Mouse (Mus musculus) midbrain, embryonic 11.5 days (tissue): ENCODE measurements around the gene Drg1. TPM values are rescaled to one million over a fixed set of nuclear protein-coding genes. Genes with fewer than 3 reads are reported as not detected.

Experiments
- ATAC-seq: fragments of 200-750 bp; cut with Nextera tagmentation; 2 replicates; pipeline ENCODE4 v1.8.0; 2017; ENCODE audit warnings: moderate TSS enrichment, moderate library complexity; ENCODE audit not compliant: low FRiP score
- DNase-seq: peaks from one replicate; pipeline ENCODE4 v3.0.0; 2015; ENCODE audit warnings: low spot score; ENCODE audit errors: missing footprints
- H3K27ac ChIP-seq: fragments of 300-500 bp; sonication (generic); 2 replicates; pipeline ENCODE4 v1.5.1; 2014; ENCODE audit warnings: low read depth, low read length
- H3K27me3 ChIP-seq: fragments of 300-500 bp; sonication (generic); 2 replicates; pipeline ENCODE4 v1.6.1; 2014; ENCODE audit warnings: mild to moderate bottlenecking, low read length, moderate library complexity, mixed read lengths; ENCODE audit not compliant: control insufficient read depth, insufficient read depth
- H3K36me3 ChIP-seq: fragments of 300-500 bp; sonication (generic); 2 replicates; pipeline ENCODE4 v1.6.1; 2014; ENCODE audit warnings: mild to moderate bottlenecking, low read length, moderate library complexity, mixed read lengths; ENCODE audit not compliant: control insufficient read depth, insufficient read depth
- H3K4me1 ChIP-seq: fragments of 300-500 bp; sonication (generic); 2 replicates; pipeline ENCODE4 v1.6.1; 2014; ENCODE audit warnings: low read length; ENCODE audit not compliant: control insufficient read depth, insufficient read depth
- H3K4me2 ChIP-seq: fragments of 300-500 bp; sonication (generic); 2 replicates; pipeline ENCODE4 v1.6.1; 2014; ENCODE audit warnings: mild to moderate bottlenecking, moderate library complexity
- H3K4me3 ChIP-seq: fragments of 300-500 bp; sonication (generic); 2 replicates; pipeline ENCODE4 v1.5.1; 2014; ENCODE audit warnings: low read depth, low read length
- H3K9ac ChIP-seq: fragments of 300-500 bp; sonication (generic); 2 replicates; pipeline ENCODE4 v1.6.1; 2014; ENCODE audit warnings: low read length
- H3K9me3 ChIP-seq: fragments of 300-500 bp; sonication (generic); 2 replicates; pipeline ENCODE4 v1.6.1; 2016; ENCODE audit warnings: low read length; ENCODE audit not compliant: control insufficient read depth
- WGBS: fragments of 180-500 bp; shearing (Covaris S2); extraction: QIAGEN DNeasy Blood & Tissue Kit; methylation state at CpG from one replicate; pipeline ENCODE4 v1.1.7; 2014; 5-methylcytosine and 5-hydroxymethylcytosine counted together
- polyA plus RNA-seq: library from polyadenylated mRNA; unstranded; fragments of >200 nt; fragmentation: Nextera tagmentation; extraction: Ambion mirVana; gene quantifications from 2 replicates; pipeline ENCODE4 v1.2.1, GENCODE M21; 2014

Drg1 gene
- polyA plus RNA-seq, 1 experiment from 2014 or later = 327 TPM

DNA sequence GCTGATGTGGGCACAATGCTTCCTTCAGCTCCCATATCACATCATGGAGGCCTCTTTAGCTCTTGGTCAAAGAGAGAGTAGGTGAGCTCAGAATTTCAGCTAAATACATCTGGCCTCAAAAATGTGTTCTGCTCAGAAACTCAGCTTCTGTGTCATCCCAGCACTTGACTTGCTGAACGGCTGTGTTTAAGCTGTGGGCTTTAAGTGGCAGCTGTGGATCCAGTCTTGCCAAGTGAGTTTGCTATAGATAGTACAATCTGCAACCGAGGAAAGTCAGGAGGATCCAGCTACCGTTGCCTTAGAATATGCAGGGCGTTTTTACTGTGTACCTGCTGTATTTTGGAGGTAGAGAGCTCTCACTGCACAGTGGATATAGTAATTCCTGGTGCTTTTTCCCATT is 36.2 kb upstream of the Drg1 start:
- Histone ChIP-seq H3K4me2 (no peak overlapping the region), H3K4me1 (no peaks in the 10 kb centered on the region), H3K27me3 (no peaks in the 10 kb centered on the region), H3K4me3 (no peak overlapping the region), H3K36me3 (peaks cover 73% of the 10 kb centered on the region), H3K9me3 (no peaks in the 10 kb centered on the region), H3K9ac (no peak overlapping the region), H3K27ac (no peak overlapping the region)
- 93% methylated on average over 4 of the region's 4 CpGs for WGBS
- DNase-seq (no peak), ATAC-seq (no peak)

DNA sequence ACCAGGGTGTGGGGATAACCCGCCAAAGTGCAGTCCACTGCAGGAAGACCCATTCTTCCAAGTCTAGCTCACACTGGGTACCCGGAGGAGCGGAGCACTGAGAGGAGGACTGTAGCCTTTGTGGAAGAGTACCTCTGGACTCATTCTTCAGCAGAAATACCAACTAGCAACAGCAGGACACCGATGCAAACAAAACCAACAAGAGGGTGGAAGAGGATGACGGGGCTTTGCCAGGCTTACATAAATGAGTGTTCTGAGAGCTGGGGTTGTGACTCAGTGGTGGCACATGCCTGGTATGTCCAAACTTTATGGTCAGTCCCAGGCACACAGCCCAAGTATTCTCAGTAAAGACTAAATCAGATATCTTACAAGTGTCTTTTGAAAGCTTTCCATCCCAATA is 34.9 kb upstream of the Drg1 start:
- Histone ChIP-seq H3K36me3 (peaks cover 65% of the 10 kb centered on the region), H3K4me1 (no peaks in the 10 kb centered on the region; the same call in 1 of the 2 replicates), H3K4me2 (no peak overlapping the region), H3K27me3 (no peaks in the 10 kb centered on the region), H3K9me3 (no peaks in the 10 kb centered on the region), H3K9ac (no peak overlapping the region), H3K27ac (no peak overlapping the region), H3K4me3 (no peak overlapping the region)
- 93% methylated on average over 5 of the region's 5 CpGs for WGBS
- DNase-seq = no peak
- no peak for ATAC-seq

DNA sequence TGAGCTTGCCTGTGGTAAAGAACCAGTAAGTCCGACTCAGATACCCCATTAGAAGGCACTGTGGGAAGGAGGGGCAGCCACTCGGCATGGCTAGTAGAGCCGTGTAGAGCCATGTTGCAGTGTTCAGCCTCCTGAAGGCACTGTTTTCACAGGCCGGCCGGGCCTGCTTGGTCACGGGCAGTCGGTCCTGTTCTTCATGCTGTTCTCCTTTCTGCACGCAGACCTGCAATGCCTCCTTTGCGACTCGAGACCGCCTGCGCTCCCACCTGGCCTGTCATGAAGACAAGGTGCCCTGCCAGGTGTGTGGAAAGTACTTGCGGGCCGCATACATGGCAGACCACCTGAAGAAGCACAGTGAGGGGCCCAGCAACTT is 32.6 kb upstream of the Drg1 start:
- H3K9me3 ChIP-seq = no peaks in the 10 kb centered on the region
- ATAC-seq (no peak), DNase-seq (no peak)
- peaks cover 17% of the 10 kb centered on the region for H3K4me1 ChIP-seq
- no peak overlapping the region for H3K27ac ChIP-seq
- H3K9ac ChIP-seq = no peak overlapping the region
- 95% methylated on average over 14 of the region's 14 CpGs for WGBS
- H3K4me2 ChIP-seq = no peak overlapping the region
- peaks cover 60% of the 10 kb centered on the region for H3K36me3 ChIP-seq
- no peaks in the 10 kb centered on the region for H3K27me3 ChIP-seq
- no peak overlapping the region for H3K4me3 ChIP-seq

DNA sequence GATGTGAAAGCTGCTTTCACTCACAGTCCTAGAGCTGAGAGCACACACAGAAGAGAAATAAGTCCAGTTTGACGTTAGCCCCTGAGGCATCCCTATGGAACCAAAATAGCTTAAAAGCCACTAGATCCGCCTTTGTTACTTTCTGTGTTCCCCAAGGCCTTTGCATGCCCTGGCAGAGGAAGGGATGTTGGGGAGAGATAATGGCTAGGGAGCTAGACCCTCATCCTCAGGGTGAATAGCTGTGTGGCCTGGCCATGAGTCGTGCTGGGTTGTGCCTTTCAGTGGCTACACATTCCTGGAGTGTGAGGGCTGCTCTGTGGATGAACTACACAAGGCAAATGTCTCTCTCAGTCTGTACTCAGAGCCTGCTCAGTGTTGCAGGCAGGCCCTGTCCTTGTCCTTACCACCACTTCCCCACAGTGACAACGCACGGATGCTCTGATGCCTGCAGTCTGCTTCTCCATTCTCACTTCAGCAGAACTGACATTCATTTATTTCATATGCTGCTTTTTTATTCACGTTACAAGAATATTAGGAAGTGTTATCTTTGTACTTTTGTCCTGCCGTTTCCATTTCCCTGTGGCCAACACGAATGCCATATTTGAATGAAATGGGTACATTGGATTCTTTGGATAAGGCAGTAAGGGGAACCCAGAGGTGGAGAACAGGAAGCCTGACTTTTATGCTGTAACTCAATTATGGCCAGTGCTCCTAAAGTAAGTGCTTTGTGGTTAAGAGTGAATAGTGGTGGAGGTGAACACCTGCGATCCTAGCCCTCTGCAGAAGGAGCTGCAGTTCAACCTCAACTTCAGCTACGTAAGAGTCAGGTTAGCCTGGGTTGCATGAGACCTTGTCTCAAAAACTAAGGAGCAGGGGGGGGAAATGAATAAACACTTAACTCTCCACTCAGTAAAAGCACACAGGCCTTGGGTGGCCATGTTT is 31.9 kb upstream of the Drg1 start:
- Histone ChIP-seq H3K9me3 (no peaks in the 10 kb centered on the region), H3K27ac (no peak overlapping the region), H3K4me3 (no peak overlapping the region), H3K4me2 (no peak overlapping the region), H3K36me3 (peaks cover 55% of the 10 kb centered on the region), H3K27me3 (no peaks in the 10 kb centered on the region), H3K4me1 (peaks cover 21% of the 10 kb centered on the region), H3K9ac (no peak overlapping the region)
- WGBS = 90% methylated on average over 10 of the region's 10 CpGs
- DNase-seq (no peak), ATAC-seq (no peak)

DNA sequence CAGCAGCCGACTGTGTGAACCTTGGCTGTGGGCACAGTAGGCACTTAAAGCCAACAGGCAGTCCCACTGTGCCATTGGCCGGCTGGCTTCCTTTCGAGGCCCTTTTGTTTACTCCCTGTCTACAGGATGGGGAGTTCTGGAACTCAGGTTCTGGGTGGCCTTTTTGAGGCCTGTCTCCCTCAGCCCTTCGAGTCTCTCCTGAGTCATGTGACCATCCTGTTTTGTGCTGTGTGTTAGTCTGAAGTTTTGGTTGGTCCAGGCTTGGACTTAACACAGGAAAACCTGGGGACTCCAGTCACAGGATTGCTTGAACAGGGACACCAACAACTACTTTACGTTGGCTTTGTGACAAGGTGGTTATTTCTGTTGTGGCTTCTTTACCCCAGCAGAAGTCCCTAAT is 29.8 kb upstream of the Drg1 start:
- ATAC-seq (no peak), DNase-seq (peak; percentile 44)
- Histone ChIP-seq H3K27ac (no peak overlapping the region), H3K4me1 (peaks cover 21% of the 10 kb centered on the region), H3K4me3 (no peak overlapping the region), H3K9me3 (no peaks in the 10 kb centered on the region), H3K9ac (no peak overlapping the region; the same call in 1 of the 2 replicates), H3K36me3 (peaks cover 38% of the 10 kb centered on the region), H3K27me3 (no peaks in the 10 kb centered on the region), H3K4me2 (no peak overlapping the region)
- WGBS = 76% methylated on average over 5 of the region's 5 CpGs

DNA sequence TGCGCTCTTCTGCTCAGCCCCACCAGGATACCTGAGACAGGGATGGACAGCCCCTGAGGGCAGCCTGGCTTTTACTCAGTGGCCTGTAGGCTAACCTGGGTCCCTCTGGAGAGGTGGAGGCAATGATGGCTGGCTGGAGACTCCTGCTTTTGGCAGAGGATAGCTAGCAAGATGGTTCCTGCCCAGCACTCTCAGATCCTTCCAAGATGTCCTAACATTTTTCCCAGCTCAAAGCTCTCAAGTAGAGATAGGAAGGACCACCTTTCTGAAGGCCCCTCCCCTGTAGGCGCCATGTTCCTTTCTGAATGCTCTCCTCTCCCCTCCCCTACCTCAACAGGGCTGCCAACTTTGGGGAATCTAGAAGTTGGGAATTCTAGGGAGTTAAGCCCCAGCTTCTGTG is 28.4 kb upstream of the Drg1 start:
- peaks cover 28% of the 10 kb centered on the region for H3K36me3 ChIP-seq
- 73% methylated on average over 2 of the region's 2 CpGs for WGBS

DNA sequence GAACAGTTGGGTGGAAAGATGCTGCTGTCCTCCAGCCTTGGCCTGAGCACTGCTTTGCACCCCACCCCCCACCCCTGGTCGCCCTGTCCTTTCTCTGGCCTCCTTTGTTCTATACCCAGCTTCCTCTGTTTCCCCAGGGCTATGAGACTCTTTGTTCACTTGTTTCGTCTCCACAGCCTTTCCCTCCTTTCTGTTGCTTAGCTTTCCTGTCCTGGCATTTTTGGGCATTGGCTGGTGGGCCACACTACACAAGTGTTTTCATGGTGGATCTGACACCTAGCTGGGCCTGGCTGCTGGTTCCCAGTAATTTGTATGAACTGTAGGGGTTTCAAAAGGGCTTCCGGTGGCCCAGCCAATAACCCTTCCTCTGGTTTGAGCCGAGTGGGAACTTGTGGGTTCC is 27.1 kb upstream of the Drg1 start:
- Histone ChIP-seq H3K36me3 (peaks cover 15% of the 10 kb centered on the region), H3K9ac (peak overlapping the region; percentile 100), H3K4me1 (peaks cover 24% of the 10 kb centered on the region), H3K4me3 (peak overlapping the region; percentile 92), H3K27ac (peak overlapping the region; percentile 100), H3K9me3 (no peaks in the 10 kb centered on the region), H3K4me2 (peak overlapping the region; percentile 100), H3K27me3 (no peaks in the 10 kb centered on the region)
- peak; percentile 1; the same call in 1 of the 2 replicates for ATAC-seq
- 21% methylated on average over 4 of the region's 4 CpGs for WGBS
- DNase-seq = peak; percentile 90

More for the DNA sequence above, 28.4 kb upstream of the Drg1 start:
- no peak for ATAC-seq
- Histone ChIP-seq H3K9me3 (no peaks in the 10 kb centered on the region), H3K27ac (no peak overlapping the region), H3K4me3 (peak overlapping the region; percentile 92), H3K27me3 (no peaks in the 10 kb centered on the region), H3K9ac (peak overlapping the region; percentile 100), H3K4me2 (peak overlapping the region; percentile 100), H3K4me1 (peaks cover 21% of the 10 kb centered on the region)
- DNase-seq = peak; percentile 83

DNA sequence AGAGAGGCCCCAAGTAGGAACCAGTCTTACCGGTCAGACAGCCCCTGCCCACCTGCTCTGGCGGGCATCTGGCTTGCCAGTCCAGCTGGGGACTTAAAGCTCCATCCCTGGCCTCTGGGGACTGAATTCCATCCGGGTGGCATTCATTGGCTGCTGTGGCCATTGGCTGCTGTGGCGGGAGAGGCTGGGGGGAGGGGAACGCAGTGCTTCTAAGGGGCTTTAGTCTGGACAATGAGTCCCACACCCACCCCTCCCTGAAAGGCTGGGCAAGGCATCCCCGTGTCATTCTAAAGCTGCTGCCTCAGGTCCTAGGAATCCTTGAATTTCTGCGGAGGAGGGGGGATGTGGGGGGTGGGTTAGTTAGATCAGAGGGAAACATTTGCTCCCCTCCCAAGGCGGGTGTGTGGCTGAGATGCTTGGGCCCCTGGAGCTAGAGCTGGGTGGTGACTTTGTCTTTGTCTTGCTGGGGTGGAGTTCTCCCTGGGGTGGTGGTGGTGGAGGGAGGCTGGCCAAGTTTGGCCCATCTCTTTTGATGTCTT is 26.6 kb upstream of the Drg1 start:
- Histone ChIP-seq H3K4me1 (peaks cover 29% of the 10 kb centered on the region), H3K27ac (peak overlapping the region; percentile 100), H3K9me3 (no peaks in the 10 kb centered on the region), H3K4me2 (peak overlapping the region; percentile 100), H3K36me3 (peaks cover 14% of the 10 kb centered on the region), H3K27me3 (no peaks in the 10 kb centered on the region), H3K9ac (peak overlapping the region; percentile 100), H3K4me3 (peak overlapping the region; percentile 92)
- 0% methylated on average over 8 of the region's 8 CpGs for WGBS
- DNase-seq = peak; percentile 98
- peak; percentile 69 for ATAC-seq

DNA sequence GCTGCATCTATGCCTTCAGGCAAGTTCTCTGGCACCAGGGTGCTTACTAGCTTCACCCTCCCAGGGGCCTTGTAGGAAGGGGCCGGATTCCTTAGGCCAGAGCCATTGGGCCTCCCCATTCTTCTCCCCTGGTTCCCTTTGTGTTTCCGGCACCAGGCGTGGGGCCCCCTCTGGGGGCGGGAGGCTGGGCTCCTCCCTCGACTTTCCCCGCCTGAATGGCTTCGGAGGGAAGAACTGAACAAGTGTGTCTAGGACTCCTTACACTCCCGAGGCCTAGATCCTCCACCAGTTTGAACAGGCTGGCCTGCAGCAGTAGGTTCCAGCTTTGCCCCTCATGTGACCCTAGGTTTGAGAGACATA is 25.8 kb upstream of the Drg1 start:
- Histone ChIP-seq H3K4me1 (peaks cover 32% of the 10 kb centered on the region), H3K36me3 (peaks cover 10% of the 10 kb centered on the region), H3K9me3 (no peaks in the 10 kb centered on the region), H3K27ac (peak overlapping the region; percentile 100), H3K4me3 (peak overlapping the region; percentile 92), H3K9ac (peak overlapping the region; percentile 100), H3K4me2 (peak overlapping the region; percentile 100), H3K27me3 (no peaks in the 10 kb centered on the region)
- peak; percentile 28 for ATAC-seq
- 0% methylated on average over 8 of the region's 8 CpGs for WGBS
- DNase-seq = peak; percentile 98
